Mouse (Mus musculus): ENCODE measurements at regions not wholly inside any gene's neighbourhood (a gene's known extent, or its start where the extent isn't known, plus 50 kb on each side); places are given as distances from the start of the nearest gene placed in this dataset.

- H3K4me1 ChIP-seq (ENCODE audit: control insufficient read depth, insufficient read depth, low read length), result no peaks in the 10 kb centered on the region
- H3K36me3 ChIP-seq (ENCODE audit: control insufficient read depth, insufficient read depth, low read length, poor library complexity, severe bottlenecking), result no peaks in the 10 kb centered on the region
- no peak overlapping the region for H3K9ac ChIP-seq (ENCODE audit: low read depth, poor library complexity, severe bottlenecking)
- H3K9me3 ChIP-seq (replicated peaks; ENCODE audit: control insufficient read depth, insufficient read depth, low read length, poor library complexity, severe bottlenecking), result no peaks in the 10 kb centered on the region
- H3K27me3 ChIP-seq (ENCODE audit: control insufficient read depth, insufficient read depth, low read length, poor library complexity, severe bottlenecking), result no peaks in the 10 kb centered on the region
- no peak for TF ChIP-seq EP300 (IDR thresholded peaks at IDR 0.05; ENCODE audit: insufficient read depth, low read depth, low read length)
- TF ChIP-seq POLR2A (IDR thresholded peaks at IDR 0.05; ENCODE audit: insufficient read depth, low read length), result no peak
- no peak for TF ChIP-seq CTCF (IDR thresholded peaks at IDR 0.05; ENCODE audit: low read depth, low read length)
- H3K4me3 ChIP-seq (ENCODE audit: low read depth, low read length), result no peak overlapping the region
- no peak overlapping the region for H3K27ac ChIP-seq (ENCODE audit: insufficient read depth, low read length)
Observed at GRCm38 (mm10) chr15:62328305-62328881, 1405.6 kb upstream of the A1bg start.

GRCm38 (mm10) chr15:62327481-62327880 lies 1404.7 kb upstream of the A1bg start:
- Histone ChIP-seq H3K36me3 (ENCODE audit: control insufficient read depth, insufficient read depth, low read length, poor library complexity, severe bottlenecking) (no peaks in the 10 kb centered on the region), H3K9me3 (replicated peaks; ENCODE audit: control insufficient read depth, insufficient read depth, low read length, poor library complexity, severe bottlenecking) (no peaks in the 10 kb centered on the region), H3K4me3 (ENCODE audit: low read depth, low read length) (no peak overlapping the region), H3K9ac (ENCODE audit: low read depth, poor library complexity, severe bottlenecking) (no peak overlapping the region), H3K27ac (ENCODE audit: insufficient read depth, low read length) (no peak overlapping the region), H3K27me3 (ENCODE audit: control insufficient read depth, insufficient read depth, low read length, poor library complexity, severe bottlenecking) (no peaks in the 10 kb centered on the region), H3K4me1 (ENCODE audit: control insufficient read depth, insufficient read depth, low read length) (no peaks in the 10 kb centered on the region)
- TF ChIP-seq CTCF (IDR thresholded peaks at IDR 0.05; ENCODE audit: low read depth, low read length), result no peak
- no peak for TF ChIP-seq EP300 (IDR thresholded peaks at IDR 0.05; ENCODE audit: insufficient read depth, low read depth, low read length)
- TF ChIP-seq POLR2A (IDR thresholded peaks at IDR 0.05; ENCODE audit: insufficient read depth, low read length), result no peak

DNA sequence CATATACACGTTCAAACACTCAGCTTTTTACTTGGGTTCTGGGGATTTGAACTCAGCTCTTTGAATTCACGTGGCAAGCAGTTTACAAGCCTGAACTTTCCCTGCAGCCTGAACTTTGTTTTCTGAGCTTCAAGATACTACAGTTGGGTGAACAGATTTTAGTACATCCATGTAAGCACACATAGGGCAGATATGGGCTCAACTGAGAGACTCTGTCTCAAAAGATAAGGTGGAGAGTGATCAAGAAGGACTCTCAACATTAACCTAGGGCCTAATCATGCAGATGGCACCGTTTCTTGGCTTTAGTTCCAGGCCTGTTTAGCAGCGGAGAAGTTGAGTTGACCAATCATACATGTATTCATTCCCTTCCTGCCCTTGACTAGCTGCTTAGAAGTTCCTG lies 1403.7 kb upstream of the A1bg start:
- H3K4me3 ChIP-seq (ENCODE audit: low read depth, low read length), result no peak overlapping the region
- TF ChIP-seq EP300 (IDR thresholded peaks at IDR 0.05; ENCODE audit: insufficient read depth, low read depth, low read length), result no peak
- TF ChIP-seq POLR2A (IDR thresholded peaks at IDR 0.05; ENCODE audit: insufficient read depth, low read length), result no peak
- TF ChIP-seq CTCF (IDR thresholded peaks at IDR 0.05; ENCODE audit: low read depth, low read length), result no peak
- no peaks in the 10 kb centered on the region for H3K4me1 ChIP-seq (ENCODE audit: control insufficient read depth, insufficient read depth, low read length)
- no peaks in the 10 kb centered on the region for H3K36me3 ChIP-seq (ENCODE audit: control insufficient read depth, insufficient read depth, low read length, poor library complexity, severe bottlenecking)
- no peak overlapping the region for H3K27ac ChIP-seq (ENCODE audit: insufficient read depth, low read length)
- no peaks in the 10 kb centered on the region for H3K27me3 ChIP-seq (ENCODE audit: control insufficient read depth, insufficient read depth, low read length, poor library complexity, severe bottlenecking)
- H3K9me3 ChIP-seq (replicated peaks; ENCODE audit: control insufficient read depth, insufficient read depth, low read length, poor library complexity, severe bottlenecking), result no peaks in the 10 kb centered on the region
- H3K9ac ChIP-seq (ENCODE audit: low read depth, poor library complexity, severe bottlenecking), result no peak overlapping the region

DNA sequence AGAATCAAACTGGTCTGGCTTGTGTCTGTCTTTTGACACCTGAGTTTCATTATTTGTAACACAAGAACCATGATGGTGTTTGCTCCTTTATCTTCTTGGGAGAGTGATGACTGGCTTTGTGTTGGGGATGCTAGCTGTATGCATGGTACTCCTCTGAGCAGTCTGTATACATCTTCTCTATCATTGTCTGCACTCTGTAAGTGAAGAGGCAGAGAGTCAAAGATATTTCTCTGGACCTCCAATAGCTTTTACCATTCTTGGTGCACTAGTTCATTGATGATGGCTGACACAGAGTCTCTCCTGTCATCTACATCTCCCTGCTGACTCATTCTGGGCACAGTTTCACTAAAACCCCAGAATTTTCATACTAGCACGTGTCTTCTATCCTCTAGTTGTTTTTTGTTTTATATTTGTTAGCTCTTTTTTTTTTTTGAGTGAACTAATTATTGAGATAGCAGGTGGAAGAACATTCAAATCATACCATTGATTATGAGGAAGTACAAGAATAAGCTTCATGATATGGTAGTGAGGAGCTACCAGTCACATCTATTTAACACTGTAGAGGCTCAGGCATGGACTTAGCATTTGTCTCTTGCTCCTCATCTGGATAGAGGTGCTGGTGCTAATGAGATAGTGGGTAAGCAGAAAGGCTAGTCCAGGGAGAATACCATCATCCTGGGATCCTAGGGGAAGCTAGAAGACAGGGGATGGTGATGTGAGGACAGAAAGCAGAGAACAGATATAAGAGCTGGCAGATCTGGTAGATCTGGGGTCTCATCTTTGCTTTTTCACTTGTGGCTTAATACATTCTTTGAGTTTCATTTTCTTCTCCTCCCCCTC lies 1402.9 kb upstream of the A1bg start:
- TF ChIP-seq POLR2A (IDR thresholded peaks at IDR 0.05; ENCODE audit: insufficient read depth, low read length) (no peak), EP300 (IDR thresholded peaks at IDR 0.05; ENCODE audit: insufficient read depth, low read depth, low read length) (no peak), CTCF (IDR thresholded peaks at IDR 0.05; ENCODE audit: low read depth, low read length) (no peak)
- Histone ChIP-seq H3K27me3 (ENCODE audit: control insufficient read depth, insufficient read depth, low read length, poor library complexity, severe bottlenecking) (no peaks in the 10 kb centered on the region), H3K4me1 (ENCODE audit: control insufficient read depth, insufficient read depth, low read length) (no peaks in the 10 kb centered on the region), H3K27ac (ENCODE audit: insufficient read depth, low read length) (no peak overlapping the region), H3K36me3 (ENCODE audit: control insufficient read depth, insufficient read depth, low read length, poor library complexity, severe bottlenecking) (no peaks in the 10 kb centered on the region), H3K4me3 (ENCODE audit: low read depth, low read length) (no peak overlapping the region), H3K9me3 (replicated peaks; ENCODE audit: control insufficient read depth, insufficient read depth, low read length, poor library complexity, severe bottlenecking) (no peaks in the 10 kb centered on the region), H3K9ac (ENCODE audit: low read depth, poor library complexity, severe bottlenecking) (no peak overlapping the region)

DNA sequence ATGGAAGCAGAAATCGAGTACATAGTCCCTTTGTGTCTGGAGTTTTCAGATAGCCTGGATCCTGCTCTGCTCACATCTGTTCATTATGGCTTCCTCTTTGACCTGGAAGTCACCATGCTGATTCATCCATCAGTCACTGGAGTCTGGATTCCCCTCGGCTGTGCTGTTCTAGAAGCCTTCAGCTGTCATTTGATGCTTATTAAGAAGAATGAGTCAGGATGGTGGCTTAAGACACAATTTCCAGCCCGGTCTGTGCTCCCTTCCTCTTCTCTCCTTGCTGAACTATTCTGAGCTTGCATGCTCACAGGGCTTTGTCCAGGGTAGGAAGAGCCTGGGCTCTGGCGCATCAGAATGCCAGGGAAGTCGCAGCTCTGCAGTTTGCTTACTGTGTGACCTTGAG lies 1398.2 kb upstream of the A1bg start:
- Histone ChIP-seq H3K9ac (ENCODE audit: low read depth, poor library complexity, severe bottlenecking) (no peak overlapping the region), H3K4me1 (ENCODE audit: control insufficient read depth, insufficient read depth, low read length) (no peaks in the 10 kb centered on the region), H3K27ac (ENCODE audit: insufficient read depth, low read length) (no peak overlapping the region), H3K27me3 (ENCODE audit: control insufficient read depth, insufficient read depth, low read length, poor library complexity, severe bottlenecking) (no peaks in the 10 kb centered on the region), H3K4me3 (ENCODE audit: low read depth, low read length) (no peak overlapping the region), H3K36me3 (ENCODE audit: control insufficient read depth, insufficient read depth, low read length, poor library complexity, severe bottlenecking) (no peaks in the 10 kb centered on the region), H3K9me3 (replicated peaks; ENCODE audit: control insufficient read depth, insufficient read depth, low read length, poor library complexity, severe bottlenecking) (no peaks in the 10 kb centered on the region)
- no peak for TF ChIP-seq CTCF (IDR thresholded peaks at IDR 0.05; ENCODE audit: low read depth, low read length)
- no peak for TF ChIP-seq EP300 (IDR thresholded peaks at IDR 0.05; ENCODE audit: insufficient read depth, low read depth, low read length)
- no peak for TF ChIP-seq POLR2A (IDR thresholded peaks at IDR 0.05; ENCODE audit: insufficient read depth, low read length)

DNA sequence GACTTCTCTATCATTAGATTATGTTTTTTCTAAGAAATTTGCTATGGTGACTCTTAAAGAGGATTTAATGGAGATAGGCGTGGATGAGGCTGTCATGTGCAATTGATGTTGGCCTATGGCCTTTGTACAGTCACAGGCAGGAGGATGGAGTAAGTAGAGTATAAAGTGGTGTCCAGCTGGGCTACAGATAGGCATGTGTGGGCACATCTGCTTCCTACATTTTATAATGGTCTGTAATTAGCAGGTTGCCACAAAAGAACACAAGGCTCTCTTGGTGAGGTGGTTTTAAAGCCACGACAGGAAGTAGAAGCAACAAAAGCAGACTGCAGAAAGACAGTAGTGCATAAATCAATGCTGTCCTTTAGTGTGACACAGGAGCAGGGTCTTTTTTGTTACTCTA lies 1391.6 kb upstream of the A1bg start:
- TF ChIP-seq POLR2A (IDR thresholded peaks at IDR 0.05; ENCODE audit: insufficient read depth, low read length) (no peak), EP300 (IDR thresholded peaks at IDR 0.05; ENCODE audit: insufficient read depth, low read depth, low read length) (no peak), CTCF (IDR thresholded peaks at IDR 0.05; ENCODE audit: low read depth, low read length) (no peak)
- no peaks in the 10 kb centered on the region for H3K36me3 ChIP-seq (ENCODE audit: control insufficient read depth, insufficient read depth, low read length, poor library complexity, severe bottlenecking)
- H3K9ac ChIP-seq (ENCODE audit: low read depth, poor library complexity, severe bottlenecking), result no peak overlapping the region
- no peaks in the 10 kb centered on the region for H3K27me3 ChIP-seq (ENCODE audit: control insufficient read depth, insufficient read depth, low read length, poor library complexity, severe bottlenecking)
- H3K4me1 ChIP-seq (ENCODE audit: control insufficient read depth, insufficient read depth, low read length), result no peaks in the 10 kb centered on the region
- H3K4me3 ChIP-seq (ENCODE audit: low read depth, low read length), result no peak overlapping the region
- H3K27ac ChIP-seq (ENCODE audit: insufficient read depth, low read length), result no peak overlapping the region
- H3K9me3 ChIP-seq (replicated peaks; ENCODE audit: control insufficient read depth, insufficient read depth, low read length, poor library complexity, severe bottlenecking), result no peaks in the 10 kb centered on the region
